Mouse (Mus musculus) cerebellum, adult 2 months (tissue): ENCODE data around the gene Me3. TPM values are rescaled to one million over a fixed set of nuclear protein-coding genes. Genes with fewer than 3 reads are reported as not detected.

Experiments
- DNase-seq, 2 experiments: peaks; one replicate each; pipeline ENCODE4 v3.0.0; 2021
- H3K27ac ChIP-seq: fragments of 200-500 bp; 2 replicates; pipeline ENCODE4 v1.5.1; 2012; ENCODE audit warnings: low read length, control low read depth, inconsistent platforms; ENCODE audit not compliant: insufficient read depth
- H3K27me3 ChIP-seq: fragments of 200-500 bp; 2 replicates; pipeline ENCODE4 v1.6.1; 2012; ENCODE audit warnings: inconsistent platforms, mild to moderate bottlenecking, low read length, moderate library complexity; ENCODE audit not compliant: control insufficient read depth, insufficient read depth
- H3K4me1 ChIP-seq: fragments of 200-500 bp; 2 replicates; pipeline ENCODE4 v1.6.1; 2011; ENCODE audit warnings: low read length; ENCODE audit not compliant: control insufficient read depth, insufficient read depth
- H3K4me3 ChIP-seq: fragments of 200-500 bp; replicated peaks from 2 replicates; pipeline ENCODE3; 2011; ENCODE audit warnings: mild to moderate bottlenecking, low read depth, low read length, control low read depth; ENCODE audit not compliant: insufficient read depth
- CTCF ChIP-seq: fragments of 200-500 bp; IDR thresholded peaks from 2 replicates; pipeline ENCODE4 v1.5.1; 2011; ENCODE audit warnings: low read depth, mild to moderate bottlenecking, control low read depth, low read length, moderate library complexity, borderline replicate concordance; ENCODE audit not compliant: insufficient read depth
- POLR2A ChIP-seq: fragments of 200-500 bp; IDR thresholded peaks from 2 replicates; pipeline ENCODE4 v1.6.1; 2011; ENCODE audit warnings: low read length, control low read depth, borderline replicate concordance; ENCODE audit not compliant: insufficient read depth
- WGBS: fragments of 180-500 bp; shearing (Covaris S2); methylation state at CpG from one replicate; pipeline ENCODE4 v1.1.7; 2018; 5-methylcytosine and 5-hydroxymethylcytosine counted together
- polyA plus RNA-seq: library from polyadenylated mRNA; depleted of rRNA; stranded (reverse); fragments of >200 nt; gene quantifications from 2 replicates; pipeline ENCODE4 v1.2.3, GENCODE M21; 2012

The Me3 gene
- polyA plus RNA-seq, 1 experiment: 58.3 TPM

- WGBS: 71% methylated on average over 6 of the region's 6 CpGs
- TF ChIP-seq CTCF (no peak), POLR2A (no peak)
- DNase-seq: no peak
Measured at GRCm38 (mm10) chr7:89843121-89843520, 210.9 kb downstream of the Me3 start.

GRCm38 (mm10) chr7:89843533-89843932 lies 211.3 kb downstream of the Me3 start:
- no peak overlapping the region for H3K27ac ChIP-seq
- H3K27me3 ChIP-seq: no peaks in the 10 kb centered on the region
- no peak overlapping the region for H3K4me3 ChIP-seq
- no peaks in the 10 kb centered on the region for H3K4me1 ChIP-seq
- DNase-seq: peak in 1 of 2 experiments; percentile 33
- WGBS: 45% methylated on average over 6 of the region's 6 CpGs
- no peak for TF ChIP-seq POLR2A
- TF ChIP-seq CTCF: peak; percentile 61; the same call in 1 of the 2 replicates

More at GRCm38 (mm10) chr7:89843121-89843520, 210.9 kb downstream of the Me3 start:
- no peak overlapping the region for H3K4me3 ChIP-seq
- H3K4me1 ChIP-seq: no peaks in the 10 kb centered on the region
- no peak overlapping the region for H3K27ac ChIP-seq
- H3K27me3 ChIP-seq: no peaks in the 10 kb centered on the region

GRCm38 (mm10) chr7:89845669-89846068 lies 213.5 kb downstream of the Me3 start:
- H3K4me3 ChIP-seq: no peak overlapping the region
- H3K27ac ChIP-seq: no peak overlapping the region
- no peak for DNase-seq
- no peak for TF ChIP-seq POLR2A
- TF ChIP-seq CTCF: no peak
- 55% methylated on average over 4 of the region's 4 CpGs for WGBS
- no peaks in the 10 kb centered on the region for H3K27me3 ChIP-seq
- no peaks in the 10 kb centered on the region for H3K4me1 ChIP-seq

- no peak overlapping the region for H3K4me3 ChIP-seq
- WGBS: 84% methylated on average over 3 of the region's 3 CpGs
- H3K4me1 ChIP-seq: no peaks in the 10 kb centered on the region
- DNase-seq: no peak
- no peak for TF ChIP-seq CTCF
- no peaks in the 10 kb centered on the region for H3K27me3 ChIP-seq
- H3K27ac ChIP-seq: no peak overlapping the region
Measured at GRCm38 (mm10) chr7:89850510-89850909, 218.3 kb downstream of the Me3 start.

GRCm38 (mm10) chr7:89852158-89853095 lies 220.2 kb downstream of the Me3 start:
- 75% methylated on average over 10 of the region's 10 CpGs for WGBS
- DNase-seq: no peak
- H3K27me3 ChIP-seq: no peaks in the 10 kb centered on the region
- TF ChIP-seq POLR2A: no peak
- no peak for TF ChIP-seq CTCF
- H3K4me1 ChIP-seq: no peaks in the 10 kb centered on the region
- no peak overlapping the region for H3K27ac ChIP-seq
- no peak overlapping the region for H3K4me3 ChIP-seq

- DNase-seq: peak in 1 of 2 experiments; percentile 28
- no peaks in the 10 kb centered on the region for H3K27me3 ChIP-seq
- 23% methylated on average over 5 of the region's 5 CpGs for WGBS
- no peak overlapping the region for H3K27ac ChIP-seq
- no peaks in the 10 kb centered on the region for H3K4me1 ChIP-seq
- TF ChIP-seq POLR2A (no peak), CTCF (no peak)
- H3K4me3 ChIP-seq: no peak overlapping the region
Measured at GRCm38 (mm10) chr7:89853131-89853530, 220.9 kb downstream of the Me3 start.

- Histone ChIP-seq H3K4me3 (no peak overlapping the region), H3K4me1 (no peaks in the 10 kb centered on the region), H3K27ac (no peak overlapping the region), H3K27me3 (no peaks in the 10 kb centered on the region)
- DNase-seq: no peak
- TF ChIP-seq CTCF: no peak
- TF ChIP-seq POLR2A: no peak
- 88% methylated on average over 1 of the region's 1 CpGs for WGBS
Measured at GRCm38 (mm10) chr7:89855196-89855595, 223.0 kb downstream of the Me3 start.

GRCm38 (mm10) chr7:89856440-89857217 lies 224.4 kb downstream of the Me3 start:
- no peak overlapping the region for H3K4me3 ChIP-seq
- no peaks in the 10 kb centered on the region for H3K4me1 ChIP-seq
- DNase-seq: no peak
- 57% methylated on average over 17 of the region's 17 CpGs for whole genome bisulfite sequencing
- no peak overlapping the region for H3K27ac ChIP-seq
- TF ChIP-seq POLR2A: no peak
- no peak for TF ChIP-seq CTCF
- no peaks in the 10 kb centered on the region for H3K27me3 ChIP-seq
